Mouse (Mus musculus): ENCODE data around the gene Olfr348. TPM values are rescaled to one million over a fixed set of nuclear protein-coding genes. Genes with fewer than 3 reads are reported as not detected.

The Olfr348 gene
- polyA plus RNA-seq (2012; rRNA removed): not detected in 2 replicates

DNA sequence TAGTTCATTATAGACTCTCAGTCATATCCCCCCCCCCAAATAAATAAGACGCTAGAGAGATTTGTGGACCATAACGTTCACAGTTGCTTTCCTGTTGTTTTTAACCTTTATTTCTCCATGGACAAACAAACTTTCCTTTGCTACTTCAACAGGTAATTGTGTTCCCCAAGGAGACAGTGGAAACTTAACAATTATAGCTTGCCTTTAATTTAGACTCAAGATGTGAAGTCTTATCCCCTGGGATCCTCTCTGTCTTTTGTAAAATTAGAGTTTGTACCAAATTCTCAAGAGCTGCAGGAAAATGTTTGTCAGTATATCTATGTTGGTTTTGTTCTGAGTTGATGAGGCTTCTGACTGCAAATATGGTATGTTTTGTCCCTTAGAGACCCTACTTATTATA lies at the start of gene Olfr348:
Gene Olfr348, plus strand, starts transcription at position 301 of the 400 bp plus-strand sequence.
- no peak for TF ChIP-seq POLR2A (IDR thresholded peaks at IDR 0.05; ENCODE audit: borderline replicate concordance, extremely low read depth, insufficient read depth, insufficient read length, poor library complexity, severe bottlenecking)
- no peak for TF ChIP-seq CTCF (IDR thresholded peaks at IDR 0.05; ENCODE audit: borderline replicate concordance, extremely low read depth, insufficient read depth, insufficient read length)

DNA sequence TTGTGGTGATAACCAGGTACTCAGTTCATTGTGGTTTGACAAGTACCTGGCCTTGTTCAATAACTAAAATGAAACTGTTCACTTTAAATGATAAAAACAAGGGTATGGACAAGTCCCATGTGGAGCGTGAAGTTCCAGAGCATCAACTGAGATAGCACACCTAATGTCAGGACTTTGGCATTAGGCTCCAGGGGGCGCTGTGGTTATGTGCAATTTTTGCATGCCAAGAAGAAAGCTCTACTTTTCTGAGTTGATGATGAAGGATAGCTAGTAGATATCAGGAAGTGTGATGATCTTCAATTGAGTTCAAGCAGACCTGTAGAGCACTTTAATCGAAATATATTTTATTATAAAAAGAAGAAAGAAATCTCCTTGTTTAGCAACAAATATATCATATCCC lies 47.9 kb upstream of the Olfr348 start:
- DNase-seq (ENCODE audit: low read depth): no peak
- TF ChIP-seq POLR2A (IDR thresholded peaks at IDR 0.05; ENCODE audit: borderline replicate concordance, extremely low read depth, insufficient read depth, insufficient read length, poor library complexity, severe bottlenecking) (no peak), CTCF (IDR thresholded peaks at IDR 0.05; ENCODE audit: borderline replicate concordance, extremely low read depth, insufficient read depth, insufficient read length) (no peak)

More for the DNA sequence above, at the start of gene Olfr348:
- no peak for DNase-seq (ENCODE audit: low read depth)

DNA sequence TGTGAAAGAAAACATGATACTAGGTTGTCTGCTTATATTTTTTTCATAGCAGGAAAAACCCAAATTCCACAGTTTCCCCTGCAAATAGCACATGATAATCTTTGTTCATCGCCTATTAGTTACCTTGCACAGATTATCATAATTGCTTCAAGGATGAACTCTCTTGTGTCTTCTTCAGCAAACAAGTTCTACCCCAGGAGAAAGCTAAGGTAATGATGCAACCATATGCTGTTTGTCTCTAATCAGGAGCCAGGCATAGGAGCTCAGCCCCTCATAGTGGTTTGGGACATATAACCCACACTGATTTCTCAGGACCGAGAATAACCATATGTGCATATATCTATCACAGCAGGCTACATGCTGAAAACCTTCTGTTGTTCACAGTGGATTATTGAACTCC lies 6.2 kb downstream of the Olfr348 start, which contains the start of gene Olfr50:
Gene Olfr50, plus strand, starts transcription at position 301 of the 400 bp plus-strand sequence.
- TF ChIP-seq POLR2A (IDR thresholded peaks at IDR 0.05; ENCODE audit: borderline replicate concordance, extremely low read depth, insufficient read depth, insufficient read length, poor library complexity, severe bottlenecking) (no peak), CTCF (IDR thresholded peaks at IDR 0.05; ENCODE audit: borderline replicate concordance, extremely low read depth, insufficient read depth, insufficient read length) (no peak)
- DNase-seq (ENCODE audit: low read depth): no peak

DNA sequence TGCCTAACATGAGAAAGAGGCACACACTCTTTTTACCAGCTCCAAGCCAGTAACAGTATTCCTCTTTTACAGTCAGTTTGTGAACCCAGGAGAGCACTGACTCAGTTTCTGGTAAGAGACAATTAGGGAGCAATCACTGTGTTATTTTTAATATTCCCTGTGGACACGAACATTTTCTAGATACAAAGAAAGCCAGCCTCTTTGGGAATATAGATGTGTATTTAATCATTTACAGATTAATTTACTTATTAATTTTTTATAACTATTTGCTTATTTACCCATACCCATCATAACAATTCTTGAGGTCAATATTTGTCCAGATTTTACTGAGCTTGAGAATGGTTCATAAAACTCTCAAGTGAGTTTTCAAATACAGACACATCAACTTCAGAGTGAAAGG lies 32.9 kb downstream of the Olfr348 start, which contains the start of gene Olfr3:
Gene Olfr3, minus strand, starts transcription at position 101 of the 400 bp plus-strand sequence.
- DNase-seq (ENCODE audit: low read depth): no peak
- TF ChIP-seq CTCF (IDR thresholded peaks at IDR 0.05; ENCODE audit: borderline replicate concordance, extremely low read depth, insufficient read depth, insufficient read length): no peak
- TF ChIP-seq POLR2A (IDR thresholded peaks at IDR 0.05; ENCODE audit: borderline replicate concordance, extremely low read depth, insufficient read depth, insufficient read length, poor library complexity, severe bottlenecking): no peak

Other genes with a start within 250 kb of the Olfr348 start
- not detected in 2 replicates for gene Olfr344, start 217.6 kb upstream of the Olfr348 start, polyA plus RNA-seq (2012; rRNA removed)
- not detected in 2 replicates for gene Olfr345, start 144.2 kb upstream of the Olfr348 start, polyA plus RNA-seq (2012; rRNA removed)
- not detected in 2 replicates for gene Olfr346, start 98.5 kb upstream of the Olfr348 start, polyA plus RNA-seq (2012; rRNA removed)
- gene Olfr347, start 52.4 kb upstream of the Olfr348 start, polyA plus RNA-seq (2012; rRNA removed): not detected in 2 replicates
- gene Olfr50, start 6.3 kb downstream of the Olfr348 start, polyA plus RNA-seq (2012; rRNA removed): not detected in 2 replicates
- gene Olfr3, start 32.8 kb downstream of the Olfr348 start, polyA plus RNA-seq (2012; rRNA removed): not detected in 2 replicates
- not detected in 2 replicates for gene Olfr350, start 62.0 kb downstream of the Olfr348 start, polyA plus RNA-seq (2012; rRNA removed)
- not detected in 2 replicates for gene Olfr351, start 78.4 kb downstream of the Olfr348 start, polyA plus RNA-seq (2012; rRNA removed)
- gene Olfr352, start 84.2 kb downstream of the Olfr348 start, polyA plus RNA-seq (2012; rRNA removed): not detected in 2 replicates
- not detected in 2 replicates for gene Olfr353, start 108.7 kb downstream of the Olfr348 start, polyA plus RNA-seq (2012; rRNA removed)
- gene Olfr354, start 121.4 kb downstream of the Olfr348 start, polyA plus RNA-seq (2012; rRNA removed): not detected in 2 replicates
- not detected in 2 replicates for gene Olfr355, start 144.6 kb downstream of the Olfr348 start, polyA plus RNA-seq (2012; rRNA removed)
- gene Olfr356, start 152.8 kb downstream of the Olfr348 start, polyA plus RNA-seq (2012; rRNA removed): not detected in 2 replicates
- not detected in 2 replicates for gene Olfr357, start 209.6 kb downstream of the Olfr348 start, polyA plus RNA-seq (2012; rRNA removed)
- gene Olfr358, start 225.1 kb downstream of the Olfr348 start, polyA plus RNA-seq (2012; rRNA removed): not detected in 2 replicates

Measured in brain, embryonic 14.5 days (tissue).